Mouse (Mus musculus) intestine, embryonic 16.5 days (tissue): Measurements from ENCODE around the gene Dusp5. TPM values are rescaled to one million over a fixed set of nuclear protein-coding genes. Genes with fewer than 3 reads are reported as not detected.
"Not testable (repeated sequence)": the region's sequence is repeated elsewhere in the genome, so short reads cannot be mapped to it uniquely, and the experiment has no call there.

Source experiments
- ATAC-seq: fragments of 200-750 bp; cut with Nextera tagmentation; 2 replicates; pipeline ENCODE4 v1.8.0; 2017; ENCODE audit warnings: moderate TSS enrichment, moderate library complexity
- H3K27ac ChIP-seq: fragments of 300-500 bp; sonication (generic); 2 replicates; pipeline ENCODE4 v1.5.1; 2014; ENCODE audit warnings: mild to moderate bottlenecking, low read length
- H3K27me3 ChIP-seq: fragments of 300-500 bp; sonication (generic); replicated peaks from 2 replicates; pipeline ENCODE4 v1.6.1; 2014; ENCODE audit warnings: low read length, control low read depth, mixed read lengths; ENCODE audit not compliant: control insufficient read depth, insufficient read depth
- H3K36me3 ChIP-seq: fragments of 300-500 bp; sonication (generic); 2 replicates; pipeline ENCODE4 v1.6.1; 2014; ENCODE audit warnings: low read length, control low read depth; ENCODE audit not compliant: control insufficient read depth, insufficient read depth
- H3K4me1 ChIP-seq: fragments of 300-500 bp; sonication (generic); 2 replicates; pipeline ENCODE4 v1.6.1; 2014; ENCODE audit warnings: low read length, control low read depth, mixed read lengths; ENCODE audit not compliant: control insufficient read depth, insufficient read depth
- H3K4me2 ChIP-seq: fragments of 300-500 bp; sonication (generic); 2 replicates; pipeline ENCODE4 v1.6.1; 2014; ENCODE audit warnings: low read depth, low read length, control low read depth
- H3K4me3 ChIP-seq: fragments of 300-500 bp; sonication (generic); 2 replicates; pipeline ENCODE4 v1.5.1; 2014; ENCODE audit warnings: mild to moderate bottlenecking, low read length
- H3K9ac ChIP-seq: fragments of 300-500 bp; sonication (generic); 2 replicates; pipeline ENCODE4 v1.6.1; 2014; ENCODE audit warnings: low read depth, low read length
- H3K9me3 ChIP-seq: fragments of 300-500 bp; sonication (generic); 2 replicates; pipeline ENCODE4 v1.6.1; 2016; ENCODE audit warnings: low read length, control low read depth; ENCODE audit not compliant: control insufficient read depth
- WGBS: fragments of 180-500 bp; shearing (Covaris S2); extraction: QIAGEN DNeasy Blood & Tissue Kit; methylation state at CpG from one replicate; pipeline ENCODE4 v1.1.7; 2014; 5-methylcytosine and 5-hydroxymethylcytosine counted together
- polyA plus RNA-seq: library from polyadenylated mRNA; unstranded; fragments of >200 nt; fragmentation: Nextera tagmentation; extraction: Ambion mirVana; gene quantifications from 2 replicates; pipeline ENCODE4 v1.2.1, GENCODE M21; 2015

The Dusp5 gene
- polyA plus RNA-seq, 1 experiment from 2014 or later: 7.9 TPM

GRCm38 (mm10) chr19:53576061-53576460 is 47.2 kb downstream of the Dusp5 start:
- H3K9me3 ChIP-seq: no peaks in the 10 kb centered on the region
- H3K36me3 ChIP-seq: no peaks in the 10 kb centered on the region
- no peak overlapping the region for H3K9ac ChIP-seq
- H3K27me3 ChIP-seq: no peaks in the 10 kb centered on the region
- whole genome bisulfite sequencing: 66% methylated on average over 7 of the region's 7 CpGs
- H3K4me1 ChIP-seq: 0 out of 2 replicates have a peak, but pooled peaks cover 4% of the 10 kb centered on the region
- H3K27ac ChIP-seq: no peak overlapping the region
- no peak overlapping the region for H3K4me2 ChIP-seq
- ATAC-seq: no peak
- H3K4me3 ChIP-seq: no peak overlapping the region

- 0 out of 2 replicates have a peak, but pooled peaks cover 4% of the 10 kb centered on the region for H3K4me1 ChIP-seq
- no peak overlapping the region for H3K9ac ChIP-seq
- no peak overlapping the region for H3K4me3 ChIP-seq
- no peak overlapping the region for H3K4me2 ChIP-seq
- WGBS: 50% methylated on average over 11 of the region's 11 CpGs
- H3K9me3 ChIP-seq: no peaks in the 10 kb centered on the region
- H3K27me3 ChIP-seq: no peaks in the 10 kb centered on the region
- peak; percentile 39 for ATAC-seq
- H3K36me3 ChIP-seq: no peaks in the 10 kb centered on the region
- no peak overlapping the region for H3K27ac ChIP-seq
These were observed 48.3 kb downstream of the Dusp5 start for GRCm38 (mm10) chr19:53577025-53577800.

- ATAC-seq: peak; percentile 53
These were observed 49.8 kb downstream of the Dusp5 start for GRCm38 (mm10) chr19:53578597-53579252.

GRCm38 (mm10) chr19:53580271-53580670 is 51.4 kb downstream of the Dusp5 start:
- not testable (repeated sequence) for H3K9ac ChIP-seq, H3K27ac ChIP-seq, H3K4me2 ChIP-seq, H3K36me3 ChIP-seq, ATAC-seq, H3K4me3 ChIP-seq, H3K4me1 ChIP-seq, H3K27me3 ChIP-seq, H3K9me3 ChIP-seq
- 89% methylated on average over 8 of the region's 8 CpGs for whole genome bisulfite sequencing

More at GRCm38 (mm10) chr19:53578597-53579252, 49.8 kb downstream of the Dusp5 start:
- Histone ChIP-seq H3K4me1 (no peaks in the 10 kb centered on the region), H3K9ac (no peak overlapping the region), H3K9me3 (no peaks in the 10 kb centered on the region), H3K4me2 (no peak overlapping the region), H3K36me3 (no peaks in the 10 kb centered on the region), H3K4me3 (no peak overlapping the region), H3K27me3 (no peaks in the 10 kb centered on the region), H3K27ac (no peak overlapping the region)
- 13% methylated on average over 8 of the region's 8 CpGs for WGBS

GRCm38 (mm10) chr19:53587686-53588085 is 58.8 kb downstream of the Dusp5 start:
- H3K4me2 ChIP-seq, H3K27ac ChIP-seq, H3K4me3 ChIP-seq, H3K27me3 ChIP-seq, H3K9me3 ChIP-seq, H3K36me3 ChIP-seq, H3K9ac ChIP-seq, H3K4me1 ChIP-seq, ATAC-seq: not testable (repeated sequence)
- 83% methylated on average over 3 of the region's 3 CpGs for WGBS

GRCm38 (mm10) chr19:53588968-53589367 is 60.1 kb downstream of the Dusp5 start, which contains the start of gene Nutf2-ps1:
Nutf2-ps1 (minus strand) TSS chr19:53589068.
- WGBS: 98% methylated on average over 7 of the region's 7 CpGs
- H3K27ac ChIP-seq, H3K36me3 ChIP-seq: not testable (repeated sequence)

More at GRCm38 (mm10) chr19:53588968-53589367, 60.1 kb downstream of the Dusp5 start, which contains the start of gene Nutf2-ps1:
- not testable (repeated sequence) for H3K4me1 ChIP-seq, H3K4me2 ChIP-seq, H3K4me3 ChIP-seq, H3K9me3 ChIP-seq, ATAC-seq, H3K9ac ChIP-seq, H3K27me3 ChIP-seq

Other genes with a start within 250 kb of the Dusp5 start
- gene Mxi1, start 218.6 kb upstream of the Dusp5 start, polyA plus RNA-seq: 10.3 and 12.9 TPM in 2 replicates
- not detected in 2 replicates for gene Gm10197, start 157.3 kb upstream of the Dusp5 start, polyA plus RNA-seq
- gene Smndc1, start 138.5 kb upstream of the Dusp5 start, polyA plus RNA-seq: 36.3 and 40.5 TPM in 2 replicates
- gene Nutf2-ps1, start 60.0 kb downstream of the Dusp5 start, polyA plus RNA-seq: 299 and 330 TPM in 2 replicates
- gene Smc3, start 71.3 kb downstream of the Dusp5 start, polyA plus RNA-seq: 43.9 and 50.8 TPM in 2 replicates
- gene Rbm20, start 148.2 kb downstream of the Dusp5 start, polyA plus RNA-seq: 0.83 and 1.1 TPM in 2 replicates